Mouse (Mus musculus) CD8-positive naive resting alpha-beta T cell, adult 2 months (primary cell): Measurements from ENCODE around the gene Fam169a.

ENCODE experiments used
- DNase-seq, 2 experiments: peaks; one replicate each; pipeline ENCODE4 v3.0.0; 2022; ENCODE audit warnings: low read depth in 2 of 2, low spot score in 2 of 2

Fam169a gene

GRCm38 (mm10) chr13:97178943-97179342, 111.9 kb downstream of the Fam169a start:
- no peak for DNase-seq

GRCm38 (mm10) chr13:97180113-97180828, 113.2 kb downstream of the Fam169a start:
- DNase-seq: no peak
